Mouse (Mus musculus) thymus, adult 2 months (tissue): ENCODE measurements around the gene Mrpl3. TPM values are rescaled to one million over a fixed set of nuclear protein-coding genes. Genes with fewer than 3 reads are reported as not detected.
A peak's percentile ranks its signal among the peaks of the same experiment; 100 is the strongest.

ENCODE experiments used
- DNase-seq: peaks from one replicate; pipeline ENCODE4 v3.0.0; 2021
- H3K27ac ChIP-seq: fragments of 200-500 bp; 2 replicates; pipeline ENCODE4 v1.5.1; 2012; ENCODE audit warnings: low read length, control low read depth; ENCODE audit not compliant: control insufficient read depth, insufficient read depth
- H3K27me3 ChIP-seq: fragments of 200-500 bp; 2 replicates; pipeline ENCODE4 v1.6.1; 2012; ENCODE audit warnings: mild to moderate bottlenecking, low read length, moderate library complexity, mixed read lengths; ENCODE audit not compliant: control insufficient read depth, insufficient read depth
- H3K36me3 ChIP-seq: fragments of 200-500 bp; 2 replicates; pipeline ENCODE4 v1.6.1; 2012; ENCODE audit warnings: mild to moderate bottlenecking, low read length, moderate library complexity; ENCODE audit not compliant: control insufficient read depth, insufficient read depth
- H3K4me1 ChIP-seq: fragments of 200-500 bp; replicated peaks from 2 replicates; pipeline ENCODE4 v1.6.1; 2012; ENCODE audit warnings: low read length; ENCODE audit not compliant: control insufficient read depth, insufficient read depth
- H3K4me3 ChIP-seq: fragments of 200-500 bp; 2 replicates; pipeline ENCODE4 v1.5.1; 2012; ENCODE audit warnings: mild to moderate bottlenecking, low read length, control low read depth, moderate library complexity; ENCODE audit not compliant: control insufficient read depth, insufficient read depth
- CTCF ChIP-seq: fragments of 200-500 bp; IDR thresholded peaks from 2 replicates; pipeline ENCODE4 v1.5.1; 2012; ENCODE audit warnings: mild to moderate bottlenecking, control low read depth, low read length, moderate library complexity, borderline replicate concordance; ENCODE audit not compliant: control insufficient read depth, poor library complexity, insufficient read depth; ENCODE audit errors: extremely low read depth
- POLR2A ChIP-seq: fragments of 200-500 bp; IDR thresholded peaks from 2 replicates; pipeline ENCODE4 v1.6.1; 2012; ENCODE audit warnings: mild to moderate bottlenecking, low read length, control low read depth, moderate library complexity; ENCODE audit not compliant: control insufficient read depth, poor library complexity, insufficient read depth; ENCODE audit errors: extremely low read depth
- WGBS: fragments of 180-500 bp; shearing (Covaris S2); methylation state at CpG from one replicate; pipeline ENCODE4 v1.1.7; 2018; 5-methylcytosine and 5-hydroxymethylcytosine counted together
- polyA plus RNA-seq: library from polyadenylated mRNA; depleted of rRNA; stranded (reverse); fragments of >200 nt; gene quantifications from 2 replicates; pipeline ENCODE4 v1.2.3, GENCODE M21; 2012

Mrpl3 gene
- polyA plus RNA-seq, 1 experiment: 110 TPM

DNA sequence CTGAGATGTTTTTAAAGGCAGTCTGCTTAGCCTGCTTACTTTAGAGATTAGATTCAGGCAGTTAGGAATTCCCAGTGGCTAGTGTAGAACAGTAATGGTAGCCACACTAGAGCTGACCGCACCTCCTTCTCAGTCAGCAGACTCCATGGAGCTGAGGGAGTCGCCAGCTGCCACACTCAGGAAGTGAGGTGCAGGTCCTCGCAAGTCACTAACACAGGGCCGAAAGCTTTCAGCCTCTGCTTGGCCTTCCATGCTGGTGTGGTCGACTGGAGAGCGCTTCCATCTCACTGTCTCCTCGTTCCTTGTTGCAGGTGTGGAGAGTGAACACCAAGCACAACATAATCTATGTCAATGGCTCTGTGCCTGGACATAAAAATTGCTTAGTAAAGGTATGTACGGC lies 21.8 kb downstream of the Mrpl3 start:
- H3K4me3 ChIP-seq: no peak overlapping the region
- no peaks in the 10 kb centered on the region for H3K4me1 ChIP-seq
- 95% methylated on average over 8 of the region's 8 CpGs for WGBS
- no peak overlapping the region for H3K27ac ChIP-seq
- peaks cover 51% of the 10 kb centered on the region for H3K36me3 ChIP-seq
- H3K27me3 ChIP-seq: no peaks in the 10 kb centered on the region
- DNase-seq: no peak
- TF ChIP-seq POLR2A (no peak), CTCF (no peak)

DNA sequence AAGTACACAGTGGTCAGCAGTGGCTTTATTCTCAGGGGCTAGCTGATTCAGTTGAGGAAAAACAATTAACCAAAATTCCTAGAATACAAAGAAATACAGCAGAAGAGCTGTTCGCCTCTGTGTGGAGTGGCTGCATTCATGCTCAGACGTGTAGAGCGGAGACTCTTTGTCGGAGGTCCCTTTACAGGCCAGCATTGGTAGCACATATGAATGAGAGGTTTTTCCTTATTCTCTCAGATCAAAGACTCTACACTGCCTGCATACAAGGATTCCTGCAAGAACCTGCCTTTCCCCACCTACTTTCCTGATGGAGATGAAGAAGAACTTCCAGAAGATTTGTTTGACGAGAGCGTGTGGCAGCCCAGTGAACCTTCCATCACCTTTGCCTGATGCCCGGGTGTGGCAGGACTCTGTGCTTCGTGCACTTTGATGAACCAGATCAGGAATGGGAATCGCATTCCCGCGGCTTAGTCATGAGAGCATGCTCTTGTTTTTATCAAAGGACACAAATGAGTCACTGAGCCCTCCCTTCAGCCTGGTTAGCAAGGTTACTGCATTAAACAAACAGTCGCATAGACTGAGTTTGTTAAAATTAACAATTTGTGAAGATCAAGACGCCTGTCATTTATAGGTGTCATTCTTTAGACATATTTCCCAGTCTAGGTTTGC lies 23.9 kb downstream of the Mrpl3 start:
- Histone ChIP-seq H3K27me3 (no peaks in the 10 kb centered on the region), H3K27ac (no peak overlapping the region), H3K4me1 (no peaks in the 10 kb centered on the region), H3K4me3 (no peak overlapping the region), H3K36me3 (peaks cover 45% of the 10 kb centered on the region)
- 98% methylated on average over 13 of the region's 13 CpGs for WGBS
- DNase-seq: no peak
- TF ChIP-seq POLR2A (no peak), CTCF (no peak)

DNA sequence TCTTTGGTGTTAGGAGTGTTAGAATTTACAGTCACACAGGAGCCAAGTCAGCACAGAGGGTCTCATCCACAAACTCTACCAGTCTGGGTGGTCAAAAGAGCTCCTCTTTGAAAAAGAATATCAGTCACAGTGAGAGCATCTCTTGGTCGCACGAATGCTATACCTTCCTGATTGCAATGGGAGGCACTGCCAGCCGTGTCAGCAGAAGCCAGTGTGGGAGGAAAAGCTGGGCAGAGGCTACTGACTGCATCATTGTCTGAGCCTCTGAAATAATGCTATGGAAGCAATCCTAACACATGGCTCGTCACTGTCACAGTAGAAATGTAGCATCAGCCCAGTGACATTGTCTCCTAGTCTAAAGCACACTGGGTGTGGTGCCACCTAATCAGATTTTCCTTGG lies 25.4 kb downstream of the Mrpl3 start:
- DNase-seq: no peak
- Histone ChIP-seq H3K4me3 (no peak overlapping the region), H3K27ac (no peak overlapping the region), H3K36me3 (peaks cover 32% of the 10 kb centered on the region), H3K4me1 (no peaks in the 10 kb centered on the region), H3K27me3 (no peaks in the 10 kb centered on the region)
- WGBS: 95% methylated on average over 4 of the region's 4 CpGs
- TF ChIP-seq POLR2A: no peak
- TF ChIP-seq CTCF: no peak

DNA sequence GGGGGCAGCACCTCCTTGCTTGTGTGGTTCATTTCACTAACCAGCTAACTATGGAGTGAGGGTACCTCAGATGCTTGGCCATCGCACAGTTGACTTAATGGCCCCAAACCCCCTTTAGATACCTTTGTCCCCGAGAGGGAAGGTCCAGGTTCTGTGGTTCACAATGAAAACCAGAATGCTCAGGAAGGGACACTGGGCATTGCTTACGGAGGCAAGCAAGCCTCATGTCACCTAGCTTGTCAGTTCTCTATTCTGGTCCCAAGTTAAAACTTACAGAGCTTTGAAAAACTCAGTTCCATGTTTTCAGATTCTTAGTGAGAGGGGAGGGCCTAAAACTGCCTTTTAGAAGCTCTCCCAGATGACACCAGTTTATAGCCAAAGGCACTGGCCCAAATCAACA lies 27.2 kb downstream of the Mrpl3 start:
- Histone ChIP-seq H3K27ac (no peak overlapping the region), H3K4me1 (no peaks in the 10 kb centered on the region), H3K27me3 (no peaks in the 10 kb centered on the region), H3K4me3 (no peak overlapping the region), H3K36me3 (peaks cover 16% of the 10 kb centered on the region)
- TF ChIP-seq CTCF (no peak), POLR2A (no peak)
- WGBS: 96% methylated on average over 3 of the region's 3 CpGs
- DNase-seq: no peak

DNA sequence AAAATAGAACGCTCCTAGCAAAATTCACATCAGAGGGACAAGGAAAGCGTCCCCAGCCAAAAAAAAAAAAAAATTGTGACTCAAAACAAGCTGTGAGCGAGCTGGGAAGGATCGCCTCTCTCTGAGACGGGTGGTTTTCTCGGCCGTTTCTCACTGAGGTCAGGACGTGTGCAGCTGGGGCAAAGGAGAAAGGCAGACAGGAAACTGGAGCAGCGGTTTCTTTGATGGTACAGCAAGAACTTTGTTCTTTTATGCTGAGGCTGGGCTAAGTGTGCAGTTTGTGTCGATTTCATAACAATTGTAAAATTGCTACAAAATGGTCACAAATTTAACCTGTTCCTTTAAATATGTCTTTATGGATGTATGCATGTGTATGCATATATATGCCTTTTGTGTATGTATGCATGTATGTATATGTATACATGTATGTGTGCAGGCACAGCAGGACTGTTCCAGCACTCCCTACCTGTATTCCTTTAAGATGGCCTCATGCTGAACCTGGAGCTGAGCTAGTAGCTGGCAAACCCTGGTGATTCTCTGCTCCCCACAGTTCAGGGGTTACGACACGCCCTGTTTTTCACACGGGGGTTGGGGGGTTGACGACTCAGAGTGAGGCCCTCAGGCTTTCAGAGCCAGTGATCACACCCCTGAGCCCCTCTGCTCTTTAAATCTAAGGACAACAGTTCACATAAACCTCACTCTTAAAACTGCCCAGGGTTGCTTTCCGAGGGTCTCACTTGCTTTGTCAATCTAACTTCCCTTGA lies 48.0 kb downstream of the Mrpl3 start:
- H3K36me3 ChIP-seq: no peaks in the 10 kb centered on the region
- no peak overlapping the region for H3K4me3 ChIP-seq
- no peaks in the 10 kb centered on the region for H3K27me3 ChIP-seq
- DNase-seq: peak; percentile 71
- H3K27ac ChIP-seq: peak overlapping the region; percentile 89
- peaks cover 28% of the 10 kb centered on the region for H3K4me1 ChIP-seq
- WGBS: 8% methylated on average over 15 of the region's 15 CpGs
- no peak for TF ChIP-seq POLR2A
- TF ChIP-seq CTCF: no peak

DNA sequence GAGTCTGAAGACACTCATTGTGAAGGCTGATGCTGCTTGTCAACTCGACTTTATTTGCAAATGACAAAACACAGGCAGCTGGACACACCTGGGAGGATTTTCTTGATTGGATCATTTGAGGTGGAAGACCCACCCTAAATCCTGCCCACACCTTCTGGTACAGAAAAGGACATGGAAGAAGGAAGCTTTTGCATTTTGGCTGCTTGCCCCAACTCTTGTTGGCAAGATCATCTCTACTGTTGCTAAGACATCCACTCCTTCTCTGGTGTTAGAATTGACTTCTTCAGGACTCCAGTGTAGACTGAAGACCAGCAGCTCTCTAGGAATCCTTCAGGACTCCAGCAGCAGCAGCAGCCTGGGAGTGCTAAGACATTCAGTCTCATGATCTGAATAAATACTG lies 48.9 kb downstream of the Mrpl3 start:
- TF ChIP-seq CTCF (no peak), POLR2A (no peak)
- Histone ChIP-seq H3K36me3 (no peaks in the 10 kb centered on the region), H3K27ac (no peak overlapping the region; the same call in 1 of the 2 replicates), H3K27me3 (no peaks in the 10 kb centered on the region), H3K4me1 (peaks cover 28% of the 10 kb centered on the region), H3K4me3 (no peak overlapping the region)
- 52% methylated on average over 1 of the region's 1 CpGs for WGBS
- DNase-seq: no peak
